Mouse (Mus musculus): ENCODE measurements around the gene Zfp503. TPM values are rescaled to one million over a fixed set of nuclear protein-coding genes. Genes with fewer than 3 reads are reported as not detected.

Gene Zfp503
- polyA plus RNA-seq, 1 experiment = 26.3 TPM

DNA sequence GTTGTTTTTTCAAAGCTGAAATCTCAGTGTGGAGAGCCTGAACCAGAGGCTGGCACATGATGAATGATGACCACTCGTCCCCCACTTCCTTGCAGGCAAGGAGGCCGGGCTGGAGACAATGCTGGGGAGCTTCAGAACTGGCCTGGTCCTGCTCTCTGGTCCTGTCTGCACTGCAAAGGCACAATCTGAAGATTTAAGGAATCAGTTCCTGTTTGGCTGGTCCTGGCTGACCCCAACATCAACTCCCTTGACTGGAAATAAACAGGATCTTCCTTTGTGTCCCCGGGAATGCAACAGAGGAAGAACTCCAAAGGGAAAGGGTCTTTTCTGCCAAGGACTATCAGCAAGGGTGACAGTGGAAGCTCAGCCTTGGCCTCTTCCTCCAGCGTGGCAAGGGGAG, 25.4 kb upstream of the Zfp503 start:
- no peak for TF ChIP-seq CTCF (IDR thresholded peaks at IDR 0.05; ENCODE audit: borderline replicate concordance, extremely low read depth, insufficient read depth, insufficient read length)
- TF ChIP-seq POLR2A (IDR thresholded peaks at IDR 0.05; ENCODE audit: borderline replicate concordance, extremely low read depth, insufficient read depth, insufficient read length, poor library complexity, severe bottlenecking) = no peak
- no peak for DNase-seq (ENCODE audit: low read depth)

DNA sequence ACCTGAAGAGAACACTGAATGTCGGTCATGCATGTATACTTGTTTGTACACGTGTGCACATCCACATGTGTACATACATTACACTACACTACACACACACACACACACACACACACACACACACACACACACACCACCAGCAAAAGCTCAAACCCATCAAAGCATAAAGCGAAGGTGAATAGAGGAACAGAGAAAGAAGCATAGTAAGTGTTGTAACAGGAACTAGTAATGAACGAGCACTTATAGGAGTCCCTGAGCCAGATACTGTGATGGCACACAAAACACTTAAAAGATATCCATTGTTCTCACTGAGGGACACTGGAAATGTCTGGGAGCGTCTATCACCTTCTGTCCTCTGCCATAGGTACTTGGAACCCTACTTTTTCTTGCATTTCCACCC, 24.9 kb upstream of the Zfp503 start:
- DNase-seq (ENCODE audit: low read depth) = no peak
- TF ChIP-seq POLR2A (IDR thresholded peaks at IDR 0.05; ENCODE audit: borderline replicate concordance, extremely low read depth, insufficient read depth, insufficient read length, poor library complexity, severe bottlenecking) (no peak), CTCF (IDR thresholded peaks at IDR 0.05; ENCODE audit: borderline replicate concordance, extremely low read depth, insufficient read depth, insufficient read length) (no peak)

DNA sequence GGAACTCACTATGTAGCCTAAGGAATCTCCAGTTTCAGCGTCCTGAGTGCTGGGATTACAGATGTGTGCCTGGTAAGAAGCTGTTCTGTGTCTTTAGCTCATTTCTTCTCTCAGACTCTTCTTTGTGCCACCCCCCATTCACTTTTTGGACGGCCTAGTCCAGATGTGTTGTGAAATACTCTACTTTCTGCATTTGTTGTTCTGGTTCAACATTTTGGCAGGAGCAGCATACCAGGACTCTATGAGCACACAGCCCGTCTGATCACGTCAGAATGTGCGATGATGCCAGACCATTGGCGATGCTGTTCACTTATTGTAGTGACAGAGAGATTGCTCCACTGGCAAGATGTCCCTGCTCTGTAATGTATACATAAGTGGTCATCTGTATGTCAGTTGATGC, 17.6 kb upstream of the Zfp503 start:
- TF ChIP-seq POLR2A (IDR thresholded peaks at IDR 0.05; ENCODE audit: borderline replicate concordance, extremely low read depth, insufficient read depth, insufficient read length, poor library complexity, severe bottlenecking) (no peak), CTCF (IDR thresholded peaks at IDR 0.05; ENCODE audit: borderline replicate concordance, extremely low read depth, insufficient read depth, insufficient read length) (no peak)
- DNase-seq (ENCODE audit: low read depth) = no peak

DNA sequence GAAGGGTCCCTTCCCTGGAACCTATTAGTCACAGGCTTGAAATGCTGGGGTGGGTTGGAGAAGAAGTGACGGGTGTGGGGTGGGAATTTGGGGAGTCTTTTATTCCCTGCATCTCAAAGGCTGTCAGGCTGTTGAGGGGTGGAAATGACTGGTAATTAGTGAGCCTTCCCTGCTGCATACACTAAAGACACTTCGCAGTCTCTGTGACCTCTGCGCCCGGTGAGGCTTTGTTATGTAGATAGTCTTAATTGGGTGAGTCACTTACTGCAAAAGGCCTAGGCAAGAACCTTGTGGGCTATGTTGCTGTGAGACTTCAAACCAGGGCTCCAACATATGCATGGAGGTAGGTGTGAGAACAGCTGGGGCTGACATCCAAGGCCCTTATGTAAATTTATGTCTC, 15.5 kb upstream of the Zfp503 start:
- TF ChIP-seq POLR2A (IDR thresholded peaks at IDR 0.05; ENCODE audit: borderline replicate concordance, extremely low read depth, insufficient read depth, insufficient read length, poor library complexity, severe bottlenecking) (no peak), CTCF (IDR thresholded peaks at IDR 0.05; ENCODE audit: borderline replicate concordance, extremely low read depth, insufficient read depth, insufficient read length) (no peak)
- DNase-seq (ENCODE audit: low read depth) = peak; percentile 85

DNA sequence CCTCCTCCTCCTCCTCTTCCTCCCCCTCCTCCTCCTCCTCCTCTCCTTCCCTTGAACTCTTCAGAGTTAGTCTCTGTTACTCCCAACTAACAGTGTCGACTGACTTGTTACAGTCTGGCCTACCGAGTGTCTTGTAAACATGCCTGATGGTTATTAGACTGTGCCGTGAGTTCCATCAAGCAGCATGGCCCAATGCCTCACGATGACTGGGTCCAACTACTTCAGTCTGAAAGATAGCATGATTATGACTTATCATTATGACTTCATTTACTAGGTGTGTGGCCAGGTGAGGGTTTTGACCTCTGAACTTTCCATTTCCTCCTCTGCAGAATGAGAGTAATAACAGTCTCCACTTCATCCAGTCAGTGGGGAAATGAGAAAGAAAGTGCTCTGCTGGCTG, 14.2 kb upstream of the Zfp503 start:
- no peak for TF ChIP-seq POLR2A (IDR thresholded peaks at IDR 0.05; ENCODE audit: borderline replicate concordance, extremely low read depth, insufficient read depth, insufficient read length, poor library complexity, severe bottlenecking)
- TF ChIP-seq CTCF (IDR thresholded peaks at IDR 0.05; ENCODE audit: borderline replicate concordance, extremely low read depth, insufficient read depth, insufficient read length) = no peak

DNA sequence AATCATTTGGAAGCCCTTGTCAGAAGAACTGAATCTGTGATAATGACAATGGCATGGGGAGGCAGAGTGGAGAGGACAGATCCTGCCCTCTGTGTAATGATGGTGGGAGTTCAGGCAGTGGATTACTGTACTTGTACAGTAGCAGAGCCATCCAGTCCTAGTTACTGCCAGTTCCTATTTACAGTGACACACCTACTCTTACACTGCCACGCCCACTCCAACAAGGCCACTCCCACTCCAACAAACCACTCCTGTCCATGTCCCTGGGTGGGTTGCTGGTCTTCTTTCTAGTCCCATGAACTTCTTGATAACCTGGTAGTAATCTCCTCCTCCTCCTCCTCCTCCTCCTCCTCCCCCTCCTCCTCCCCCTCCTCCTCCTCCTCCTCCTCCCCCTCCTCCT, 13.8 kb upstream of the Zfp503 start:
- DNase-seq (ENCODE audit: low read depth) = no peak
- TF ChIP-seq CTCF (IDR thresholded peaks at IDR 0.05; ENCODE audit: borderline replicate concordance, extremely low read depth, insufficient read depth, insufficient read length) (no peak), POLR2A (IDR thresholded peaks at IDR 0.05; ENCODE audit: borderline replicate concordance, extremely low read depth, insufficient read depth, insufficient read length, poor library complexity, severe bottlenecking) (no peak)

More for the DNA sequence above, 14.2 kb upstream of the Zfp503 start:
- DNase-seq (ENCODE audit: low read depth) = no peak

DNA sequence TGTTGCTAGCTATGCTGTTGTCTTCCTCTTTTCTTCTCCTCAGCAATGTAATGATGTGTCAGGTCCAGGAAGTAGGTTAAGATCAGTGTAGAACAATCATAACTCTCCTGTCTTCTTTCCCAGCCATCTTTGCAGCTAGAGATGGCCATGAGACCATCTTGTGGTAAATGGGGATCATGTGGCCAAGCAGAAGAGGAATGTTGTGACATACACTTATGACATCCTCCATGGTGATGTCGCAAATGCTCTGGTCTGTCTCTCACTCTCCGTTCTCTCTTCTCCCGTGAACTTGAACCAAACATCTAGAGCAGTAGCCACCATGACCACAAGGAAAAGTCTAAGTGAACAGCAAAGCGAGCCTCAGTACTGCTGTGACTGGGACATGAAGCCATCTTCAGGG, 10.2 kb upstream of the Zfp503 start:
- TF ChIP-seq CTCF (IDR thresholded peaks at IDR 0.05; ENCODE audit: borderline replicate concordance, extremely low read depth, insufficient read depth, insufficient read length) (no peak), POLR2A (IDR thresholded peaks at IDR 0.05; ENCODE audit: borderline replicate concordance, extremely low read depth, insufficient read depth, insufficient read length, poor library complexity, severe bottlenecking) (no peak)
- no peak for DNase-seq (ENCODE audit: low read depth)

DNA sequence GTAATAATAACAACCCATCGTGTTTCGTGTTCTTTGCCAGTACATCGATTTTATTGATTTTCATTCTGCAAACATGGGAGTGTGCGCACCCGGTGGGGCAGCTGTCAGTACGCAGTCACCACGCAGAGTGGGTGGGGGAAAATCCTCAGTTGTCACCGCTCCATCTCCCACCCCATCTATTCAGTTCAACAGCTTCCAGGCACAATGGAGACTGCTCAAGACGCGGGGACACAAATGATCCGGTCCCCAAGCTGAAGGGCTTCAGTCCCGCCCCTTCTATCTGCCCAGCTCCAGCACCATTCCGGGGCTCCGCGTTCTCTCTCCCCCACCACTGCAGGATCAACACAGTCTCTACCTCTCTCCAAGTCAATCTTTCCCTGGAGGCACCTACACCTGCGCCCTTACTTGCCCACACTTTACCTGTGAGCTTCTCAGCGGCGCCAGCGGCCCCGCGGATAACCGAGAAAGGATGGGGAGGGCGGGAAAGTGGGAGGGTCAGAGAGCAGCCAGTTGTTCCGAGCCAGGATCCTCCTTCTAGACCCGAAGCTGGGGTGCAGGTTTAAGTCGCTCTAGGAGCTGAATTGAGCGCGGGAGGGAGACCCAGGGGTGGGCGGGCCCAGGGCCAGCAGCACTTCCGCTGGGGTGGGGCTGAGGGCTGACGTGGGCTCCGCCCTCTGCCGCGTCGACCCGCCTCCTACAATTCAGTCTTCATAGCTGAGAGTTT, 5.8 kb upstream of the Zfp503 start:
- TF ChIP-seq CTCF (IDR thresholded peaks at IDR 0.05; ENCODE audit: borderline replicate concordance, extremely low read depth, insufficient read depth, insufficient read length) = no peak
- no peak for TF ChIP-seq POLR2A (IDR thresholded peaks at IDR 0.05; ENCODE audit: borderline replicate concordance, extremely low read depth, insufficient read depth, insufficient read length, poor library complexity, severe bottlenecking)

DNA sequence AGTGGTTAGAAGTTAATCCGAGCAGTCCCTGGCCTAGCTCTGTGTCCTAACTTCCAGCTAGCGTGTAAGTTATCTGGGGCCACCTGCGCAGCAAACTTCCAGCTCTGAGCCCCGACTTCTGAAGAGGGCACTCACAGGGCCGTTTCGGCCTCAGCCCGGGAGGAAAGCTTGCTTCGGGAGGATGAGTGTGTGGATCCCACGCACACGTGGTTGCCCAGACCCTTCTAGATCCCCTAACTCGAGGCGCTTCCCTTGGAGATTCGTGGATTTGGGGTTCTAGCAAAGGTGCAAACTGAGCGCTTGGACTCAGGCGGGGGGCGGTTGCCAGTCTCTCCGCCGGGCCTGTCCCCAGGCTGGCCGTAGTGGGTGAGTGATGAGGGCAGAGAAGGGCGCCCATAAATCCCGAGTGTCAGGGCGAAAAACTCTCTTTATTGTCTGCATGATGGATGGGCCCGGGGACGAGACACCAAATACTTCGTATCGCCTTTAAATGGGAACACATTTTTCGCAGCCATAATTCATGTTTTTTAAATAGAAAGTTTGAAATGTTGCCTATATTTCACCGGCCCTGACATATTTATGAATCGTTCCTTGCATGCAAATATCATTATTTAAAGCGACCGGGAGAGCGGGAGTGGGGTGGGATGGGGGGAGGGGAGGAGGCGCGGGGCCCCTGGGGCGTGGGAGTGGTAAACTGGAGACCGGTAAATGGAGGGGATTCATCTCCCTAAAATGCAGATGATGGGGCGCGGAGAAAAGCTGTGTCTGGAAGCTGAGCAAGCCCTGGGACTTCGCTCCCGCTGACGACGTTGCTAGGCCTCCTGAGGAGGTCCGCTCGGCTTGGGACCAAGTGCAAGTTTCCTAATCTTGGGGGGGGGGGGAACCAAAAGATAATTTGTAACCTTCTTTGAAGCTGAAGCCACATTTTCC, 4.9 kb upstream of the Zfp503 start:
- TF ChIP-seq CTCF (IDR thresholded peaks at IDR 0.05; ENCODE audit: borderline replicate concordance, extremely low read depth, insufficient read depth, insufficient read length) = no peak
- no peak for TF ChIP-seq POLR2A (IDR thresholded peaks at IDR 0.05; ENCODE audit: borderline replicate concordance, extremely low read depth, insufficient read depth, insufficient read length, poor library complexity, severe bottlenecking)
- peak; percentile 27 for DNase-seq (ENCODE audit: low read depth)

More for the DNA sequence above, 5.8 kb upstream of the Zfp503 start:
- peak; percentile 78 for DNase-seq (ENCODE audit: low read depth)

DNA sequence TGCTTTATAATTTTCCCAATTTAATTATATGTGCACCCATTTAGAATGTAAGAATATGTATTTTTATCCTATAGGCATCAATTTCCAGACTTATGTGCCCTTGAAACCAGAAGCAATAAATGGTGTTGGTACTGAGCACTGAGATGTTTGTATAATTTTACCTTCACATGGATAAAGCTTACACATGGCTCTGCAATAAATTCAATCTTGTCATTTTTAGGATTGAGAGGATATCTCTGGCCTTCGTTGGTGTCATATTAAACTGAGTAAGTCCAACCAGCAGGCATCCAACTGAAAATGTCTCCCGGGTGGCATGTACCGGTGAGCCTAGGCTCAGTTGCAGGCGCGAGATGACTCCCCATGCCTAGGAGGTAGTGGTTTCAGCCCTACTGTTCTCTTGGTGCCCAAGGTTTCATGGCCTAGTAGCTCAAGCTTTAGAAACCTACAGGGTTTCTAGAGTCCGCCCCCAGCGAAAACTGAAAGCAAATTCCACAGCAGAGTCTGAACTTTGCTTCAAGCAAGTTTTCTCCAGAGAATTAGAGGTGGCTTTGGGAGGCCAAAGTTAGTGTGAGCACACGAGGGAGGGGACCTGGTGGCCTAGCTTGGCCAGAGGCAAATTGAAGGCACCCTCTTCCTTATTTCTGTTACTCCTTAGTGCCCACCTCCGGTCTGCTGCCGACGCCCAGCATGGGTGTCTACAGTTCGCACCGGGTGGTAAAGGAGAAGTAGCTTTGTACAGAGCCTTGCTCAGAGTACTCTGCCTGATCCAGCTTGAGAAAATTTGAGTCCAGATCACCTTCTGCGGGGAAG, 4.1 kb upstream of the Zfp503 start:
- TF ChIP-seq POLR2A (IDR thresholded peaks at IDR 0.05; ENCODE audit: borderline replicate concordance, extremely low read depth, insufficient read depth, insufficient read length, poor library complexity, severe bottlenecking) (no peak), CTCF (IDR thresholded peaks at IDR 0.05; ENCODE audit: borderline replicate concordance, extremely low read depth, insufficient read depth, insufficient read length) (no peak)
- DNase-seq (ENCODE audit: low read depth) = peak; percentile 28
